Mouse (Mus musculus) heart, embryonic 10.5 days (tissue): ENCODE measurements around the gene Elmsan1. TPM values are rescaled to one million over a fixed set of nuclear protein-coding genes. Genes with fewer than 3 reads are reported as not detected.
A peak's percentile ranks its signal among the peaks of the same experiment; 100 is the strongest.
"Not testable (repeated sequence)": the region's sequence is repeated elsewhere in the genome, so short reads cannot be mapped to it uniquely, and the experiment has no call there.

ENCODE experiments used
- DNase-seq: peaks from one replicate; pipeline ENCODE4 v3.0.0-alpha.2; 2017; ENCODE audit warnings: low spot score
- H3K27ac ChIP-seq: fragments of 300-500 bp; sonication (generic); 2 replicates; pipeline ENCODE4 v1.5.1; 2016; ENCODE audit warnings: mild to moderate bottlenecking
- H3K27me3 ChIP-seq: fragments of 300-500 bp; sonication (generic); 2 replicates; pipeline ENCODE4 v1.6.1; 2016; ENCODE audit warnings: mild to moderate bottlenecking; ENCODE audit not compliant: poor library complexity, insufficient read depth, severe bottlenecking
- H3K36me3 ChIP-seq: fragments of 300-500 bp; sonication (generic); 2 replicates; pipeline ENCODE4 v1.6.1; 2016; ENCODE audit warnings: mild to moderate bottlenecking, moderate library complexity
- H3K4me1 ChIP-seq: fragments of 300-500 bp; sonication (generic); 2 replicates; pipeline ENCODE4 v1.6.1; 2016; ENCODE audit warnings: mild to moderate bottlenecking
- H3K4me3 ChIP-seq: fragments of 300-500 bp; sonication (generic); 2 replicates; pipeline ENCODE4 v1.5.1; 2016; ENCODE audit warnings: mild to moderate bottlenecking, moderate library complexity
- H3K9me3 ChIP-seq: fragments of 300-500 bp; sonication (generic); 2 replicates; pipeline ENCODE4 v1.6.1; 2016; ENCODE audit warnings: mild to moderate bottlenecking, moderate library complexity
- WGBS: fragments of 180-500 bp; shearing (Covaris S2); methylation state at CpG from one replicate; pipeline ENCODE4 v1.1.7; 2016; 5-methylcytosine and 5-hydroxymethylcytosine counted together
- polyA plus RNA-seq: library from polyadenylated mRNA; unstranded; fragments of >200 nt; fragmentation: Nextera tagmentation; extraction: Ambion mirVana; gene quantifications from 2 replicates; pipeline ENCODE4 v1.2.1, GENCODE M21; 2016

Elmsan1 gene
- polyA plus RNA-seq = 8.0 and 10.5 TPM in 2 replicates

DNA sequence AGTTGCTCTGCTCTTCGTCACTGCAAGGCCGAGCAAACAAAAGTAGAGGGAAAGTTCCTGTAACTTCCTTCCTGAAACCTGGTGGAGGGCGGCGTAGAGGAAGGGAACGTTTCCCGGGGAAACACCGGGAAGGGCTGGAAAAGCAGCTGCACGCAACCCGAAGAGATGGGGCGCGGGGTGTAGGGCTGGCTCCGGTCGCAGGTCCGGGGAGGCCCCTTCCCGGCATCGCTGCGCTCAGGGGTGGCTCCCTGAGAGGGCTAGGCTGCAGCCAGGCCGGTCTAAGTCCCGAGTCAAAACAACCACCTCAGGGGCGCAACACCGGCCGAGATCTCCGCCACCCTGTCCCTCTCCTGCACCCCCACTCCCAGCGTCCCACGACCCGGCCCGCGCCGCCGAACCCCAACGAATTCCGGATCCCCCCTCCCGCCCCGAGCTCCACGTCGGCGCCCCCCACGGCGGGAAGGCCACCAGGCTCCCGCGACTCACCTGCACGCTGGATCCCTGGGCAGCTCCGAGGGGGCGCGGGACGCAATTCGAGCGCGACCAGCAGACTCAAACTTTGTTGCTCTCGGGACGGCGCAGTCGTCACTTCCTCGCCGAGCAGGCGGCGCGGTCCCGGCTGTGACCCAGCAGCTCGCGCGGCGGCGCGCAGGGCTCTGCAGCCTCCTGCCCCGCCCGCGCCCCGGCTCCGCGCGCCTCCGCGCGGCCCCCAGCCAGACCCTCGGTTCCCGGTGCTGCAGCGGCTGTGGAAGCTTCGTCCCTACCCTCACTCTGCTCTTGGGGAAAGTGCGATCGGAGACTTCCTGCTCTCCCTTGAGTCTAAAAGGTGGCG, at the start of gene Elmsan1:
Elmsan1 (minus strand) TSS at position 593 of the 832 bp plus-strand sequence.
- Histone ChIP-seq H3K4me3 (peak within 1 kb of the TSS; percentile 91), H3K27ac (peak within 1 kb of the TSS; percentile 99), H3K4me1 (peaks cover 58% of the 10 kb centered on the region), H3K27me3 (no peaks in the 10 kb centered on the region), H3K36me3 (peaks cover 3% of the 10 kb centered on the region; the same call in 1 of the 2 replicates), H3K9me3 (no peaks in the 10 kb centered on the region)
- peak; percentile 93 for DNase-seq
- WGBS = under 1% methylated on average over 82 of the region's 82 CpGs

GRCm38 (mm10) chr12:84267264-84267663, 48.6 kb upstream of the Elmsan1 start:
- Histone ChIP-seq H3K27me3 (no peaks in the 10 kb centered on the region), H3K9me3 (no peaks in the 10 kb centered on the region), H3K4me3 (no peak overlapping the region), H3K27ac (no peak overlapping the region), H3K36me3 (no peaks in the 10 kb centered on the region), H3K4me1 (no peaks in the 10 kb centered on the region)
- 67% methylated on average over 2 of the region's 2 CpGs for WGBS
- peak; percentile 73 for DNase-seq

GRCm38 (mm10) chr12:84260363-84260762, 41.7 kb upstream of the Elmsan1 start:
- DNase-seq = no peak
- no peak overlapping the region for H3K4me3 ChIP-seq
- no peaks in the 10 kb centered on the region for H3K27me3 ChIP-seq
- 79% methylated on average over 7 of the region's 7 CpGs for WGBS
- H3K27ac ChIP-seq = no peak overlapping the region
- H3K4me1 ChIP-seq = no peaks in the 10 kb centered on the region
- no peaks in the 10 kb centered on the region for H3K9me3 ChIP-seq
- H3K36me3 ChIP-seq = no peaks in the 10 kb centered on the region

DNA sequence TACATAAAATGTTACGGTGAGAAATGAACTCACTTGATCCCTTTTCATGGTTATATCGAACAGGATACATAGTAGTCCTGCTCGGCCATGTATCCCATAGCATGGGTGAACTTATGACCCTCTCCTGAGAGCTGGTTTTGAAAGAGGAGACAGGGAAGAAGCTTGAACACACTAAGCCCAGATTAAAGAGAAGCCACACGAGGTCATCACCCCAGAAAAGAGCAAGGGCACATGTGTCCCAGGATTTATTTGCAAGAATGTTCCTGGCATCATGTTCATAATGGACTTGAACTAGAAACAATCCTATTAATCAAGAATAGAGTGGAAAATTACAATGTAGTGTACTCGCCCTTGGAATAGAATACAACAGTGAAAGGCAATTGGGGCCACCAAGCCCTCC, 36.2 kb upstream of the Elmsan1 start:
- Histone ChIP-seq H3K4me3 (no peak overlapping the region), H3K27ac (no peak overlapping the region), H3K27me3 (no peaks in the 10 kb centered on the region), H3K9me3 (no peaks in the 10 kb centered on the region), H3K4me1 (no peaks in the 10 kb centered on the region), H3K36me3 (no peaks in the 10 kb centered on the region)
- 77% methylated on average over 5 of the region's 5 CpGs for WGBS
- no peak for DNase-seq

DNA sequence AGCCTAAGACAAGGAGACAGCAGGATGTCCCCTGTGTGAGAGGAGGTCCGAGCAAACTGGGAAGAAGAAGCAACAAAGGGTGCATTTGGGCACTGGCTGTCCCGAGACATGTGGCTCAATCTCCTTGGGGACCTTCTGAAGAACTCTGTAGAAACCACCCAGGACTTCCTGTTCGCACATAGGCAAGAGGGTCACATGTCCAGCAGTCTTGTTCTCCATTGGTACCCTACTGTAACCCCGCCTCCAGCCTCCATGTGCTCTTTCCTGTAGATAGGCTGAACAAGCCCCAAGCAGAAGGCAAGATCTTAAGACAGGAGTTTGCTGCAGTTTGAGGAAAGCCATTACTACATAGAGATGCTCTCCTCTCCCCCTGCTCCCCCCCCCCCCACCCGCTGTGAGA, 34.1 kb upstream of the Elmsan1 start:
- Histone ChIP-seq H3K27ac (no peak overlapping the region), H3K36me3 (no peaks in the 10 kb centered on the region), H3K4me3 (no peak overlapping the region), H3K27me3 (no peaks in the 10 kb centered on the region), H3K9me3 (no peaks in the 10 kb centered on the region), H3K4me1 (no peaks in the 10 kb centered on the region)
- 88% methylated on average over 5 of the region's 5 CpGs for WGBS
- DNase-seq = no peak

DNA sequence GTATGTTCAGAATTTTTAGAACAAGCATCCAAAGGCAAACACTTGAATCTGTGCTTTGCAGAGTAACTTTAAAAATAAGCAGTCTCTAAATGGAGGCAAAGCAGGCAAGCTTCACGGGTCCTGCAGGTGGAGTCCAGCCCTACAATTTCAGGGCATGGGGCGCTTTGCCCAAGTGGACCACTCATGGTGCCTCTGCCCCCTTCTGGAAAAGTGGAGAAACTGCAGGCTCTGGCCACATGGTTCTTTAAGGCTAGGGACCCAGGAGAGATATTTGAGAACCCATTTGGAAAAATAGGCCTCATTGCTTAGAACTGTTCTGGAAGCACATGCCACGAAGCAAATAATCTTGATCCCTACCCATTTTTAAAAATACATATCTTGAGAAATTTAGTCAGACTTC, 30.5 kb upstream of the Elmsan1 start:
- Histone ChIP-seq H3K4me3 (no peak overlapping the region), H3K27ac (no peak overlapping the region), H3K4me1 (no peaks in the 10 kb centered on the region), H3K9me3 (no peaks in the 10 kb centered on the region), H3K36me3 (no peaks in the 10 kb centered on the region), H3K27me3 (no peaks in the 10 kb centered on the region)
- WGBS = 10% methylated on average over 3 of the region's 3 CpGs
- DNase-seq = peak; percentile 83

- no peaks in the 10 kb centered on the region for H3K9me3 ChIP-seq
- 72% methylated on average over 5 of the region's 5 CpGs for WGBS
- H3K27me3 ChIP-seq = no peaks in the 10 kb centered on the region; the same call in 1 of the 2 replicates
- H3K36me3 ChIP-seq = no peaks in the 10 kb centered on the region
- no peak for DNase-seq
- no peak overlapping the region for H3K27ac ChIP-seq
- H3K4me1 ChIP-seq = no peaks in the 10 kb centered on the region
- no peak overlapping the region for H3K4me3 ChIP-seq
Observed at GRCm38 (mm10) chr12:84245683-84246082, 27.0 kb upstream of the Elmsan1 start.

- no peaks in the 10 kb centered on the region; the same call in 1 of the 2 replicates for H3K27me3 ChIP-seq
- WGBS = 73% methylated on average over 7 of the region's 7 CpGs
- no peaks in the 10 kb centered on the region for H3K9me3 ChIP-seq
- H3K27ac ChIP-seq = no peak overlapping the region
- H3K4me3 ChIP-seq = no peak overlapping the region
- DNase-seq = no peak
- no peaks in the 10 kb centered on the region for H3K36me3 ChIP-seq
- peaks cover 8% of the 10 kb centered on the region; the same call in 1 of the 2 replicates for H3K4me1 ChIP-seq
Observed at GRCm38 (mm10) chr12:84243076-84243770, 24.5 kb upstream of the Elmsan1 start.

DNA sequence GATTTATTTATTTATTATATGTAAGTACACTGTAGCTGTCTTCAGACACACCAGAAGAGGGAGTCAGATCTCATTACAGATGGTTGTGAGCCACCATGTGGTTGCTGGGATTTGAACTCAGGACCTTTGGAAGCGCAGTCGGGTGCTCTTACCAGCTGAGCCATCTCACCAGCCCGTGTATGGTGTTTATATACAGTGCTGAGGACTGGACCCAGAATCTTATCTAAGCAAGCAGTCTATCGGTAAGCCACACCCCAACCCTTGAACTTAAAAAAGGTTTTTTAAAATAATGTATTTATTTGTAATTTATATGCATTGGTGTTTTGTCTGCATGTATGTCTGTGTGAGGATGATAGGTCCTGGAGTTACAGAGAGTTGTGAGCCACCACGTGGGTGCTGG, 18.4 kb upstream of the Elmsan1 start:
- WGBS = 91% methylated on average over 5 of the region's 5 CpGs
- not testable (repeated sequence) for H3K4me3 ChIP-seq, H3K27me3 ChIP-seq, DNase-seq, H3K4me1 ChIP-seq, H3K27ac ChIP-seq, H3K9me3 ChIP-seq, H3K36me3 ChIP-seq

GRCm38 (mm10) chr12:84235981-84236752, 17.5 kb upstream of the Elmsan1 start:
- no peaks in the 10 kb centered on the region; the same call in 1 of the 2 replicates for H3K27me3 ChIP-seq
- no peak overlapping the region for H3K4me3 ChIP-seq
- peaks cover 8% of the 10 kb centered on the region; the same call in 1 of the 2 replicates for H3K4me1 ChIP-seq
- no peaks in the 10 kb centered on the region for H3K9me3 ChIP-seq
- no peak overlapping the region for H3K27ac ChIP-seq
- 82% methylated on average over 10 of the region's 10 CpGs for WGBS
- no peaks in the 10 kb centered on the region for H3K36me3 ChIP-seq
- DNase-seq = no peak

DNA sequence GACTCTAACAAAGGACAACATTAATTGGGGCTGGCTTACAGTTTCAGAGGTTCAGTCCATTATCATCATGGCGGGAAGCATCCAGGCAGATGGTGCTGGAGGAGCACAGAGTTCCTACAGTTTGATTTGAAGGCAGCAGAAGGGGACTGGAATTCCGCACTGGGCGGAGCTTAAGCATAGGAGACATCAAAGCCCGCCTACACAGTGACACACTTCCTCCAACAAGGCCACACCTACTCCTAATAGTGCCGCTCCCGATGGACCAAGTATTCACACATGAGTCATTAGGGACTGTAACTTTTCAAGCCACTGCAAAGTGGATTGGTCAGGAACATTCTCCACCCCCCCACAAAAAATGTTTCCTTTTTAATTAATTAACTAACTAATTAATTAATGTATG, 16.9 kb upstream of the Elmsan1 start:
- no peaks in the 10 kb centered on the region for H3K9me3 ChIP-seq
- WGBS = 90% methylated on average over 6 of the region's 6 CpGs
- H3K36me3 ChIP-seq = no peaks in the 10 kb centered on the region
- no peak for DNase-seq
- H3K4me3 ChIP-seq = no peak overlapping the region
- H3K27me3 ChIP-seq = no peaks in the 10 kb centered on the region
- peaks cover 8% of the 10 kb centered on the region; the same call in 1 of the 2 replicates for H3K4me1 ChIP-seq
- H3K27ac ChIP-seq = no peak overlapping the region

GRCm38 (mm10) chr12:84233488-84234100, 14.9 kb upstream of the Elmsan1 start:
- no peaks in the 10 kb centered on the region for H3K36me3 ChIP-seq
- H3K9me3 ChIP-seq = no peaks in the 10 kb centered on the region
- H3K27me3 ChIP-seq = no peaks in the 10 kb centered on the region
- no peak overlapping the region for H3K27ac ChIP-seq
- H3K4me1 ChIP-seq = no peaks in the 10 kb centered on the region
- 68% methylated on average over 8 of the region's 8 CpGs for WGBS
- H3K4me3 ChIP-seq = no peak overlapping the region
- DNase-seq = no peak
